Mouse (Mus musculus) brain, embryonic 18.5 days (tissue): ENCODE measurements at regions not wholly inside any gene's neighbourhood (a gene's known extent, or its start where the extent isn't known, plus 50 kb on each side); places are given as distances from the start of the nearest gene placed in this dataset.

Source experiments
- DNase-seq: peaks from one replicate; pipeline ENCODE4 v3.0.0-alpha.2; 2012; ENCODE audit warnings: low read depth, low spot score

DNA sequence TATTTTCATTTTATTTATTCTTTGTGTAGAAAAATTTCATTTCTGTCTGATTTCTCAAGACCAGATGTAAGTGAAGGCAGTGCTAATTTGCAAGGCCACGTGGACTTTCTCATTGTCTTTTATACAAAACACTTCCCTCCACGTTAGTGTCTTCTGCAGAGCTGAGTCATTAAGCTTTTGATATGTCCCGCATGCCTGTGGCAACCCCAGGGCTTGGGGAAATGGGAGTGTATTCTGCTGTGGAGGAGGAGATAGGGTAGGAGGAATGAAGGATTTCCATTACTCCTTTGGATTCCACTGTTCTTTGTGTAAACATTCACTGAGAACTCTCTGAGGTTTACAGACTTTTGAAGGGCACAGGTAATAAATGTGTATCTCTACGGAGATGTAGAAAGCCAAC, 187.7 kb upstream of the Sgcd start:
- no peak for DNase-seq

DNA sequence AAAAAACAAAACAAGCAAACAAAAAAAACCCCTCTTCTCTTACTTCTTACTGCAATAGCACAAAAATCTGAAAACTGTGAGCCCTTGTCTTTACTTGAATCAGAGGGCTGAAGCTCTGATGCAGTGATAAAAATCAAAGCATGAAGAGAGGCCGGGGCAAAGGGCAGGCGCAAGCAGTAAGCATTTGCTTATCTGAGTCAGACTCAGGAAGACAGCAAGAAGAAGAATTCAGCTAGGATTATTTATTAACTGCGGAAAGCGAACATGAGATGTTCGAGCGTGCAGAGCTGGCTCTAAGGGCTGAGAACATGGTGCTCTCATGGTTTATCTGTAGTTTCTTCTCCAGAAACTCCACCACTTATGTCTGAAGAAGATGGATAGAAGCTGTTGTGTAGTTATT, 163.4 kb upstream of the Sgcd start:
- no peak for DNase-seq

DNA sequence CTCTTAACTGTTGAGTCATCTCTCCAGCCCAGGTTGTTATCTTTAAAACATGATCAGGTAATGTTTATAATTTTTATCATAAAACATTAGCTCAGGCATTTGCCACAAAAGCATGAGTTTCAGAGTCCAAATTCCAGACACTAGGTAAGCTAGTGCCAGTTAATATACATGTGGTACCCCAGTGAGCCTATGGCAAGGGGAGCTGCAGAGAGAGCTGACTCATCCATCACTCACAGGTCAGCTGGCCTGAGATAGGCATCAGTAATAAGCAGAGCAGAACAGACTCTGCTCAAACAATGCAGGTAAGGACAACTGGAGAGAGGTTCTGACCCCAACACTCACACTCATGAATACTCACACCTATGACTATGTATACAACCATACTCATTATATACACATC, 144.6 kb upstream of the Sgcd start:
- no peak for DNase-seq

DNA sequence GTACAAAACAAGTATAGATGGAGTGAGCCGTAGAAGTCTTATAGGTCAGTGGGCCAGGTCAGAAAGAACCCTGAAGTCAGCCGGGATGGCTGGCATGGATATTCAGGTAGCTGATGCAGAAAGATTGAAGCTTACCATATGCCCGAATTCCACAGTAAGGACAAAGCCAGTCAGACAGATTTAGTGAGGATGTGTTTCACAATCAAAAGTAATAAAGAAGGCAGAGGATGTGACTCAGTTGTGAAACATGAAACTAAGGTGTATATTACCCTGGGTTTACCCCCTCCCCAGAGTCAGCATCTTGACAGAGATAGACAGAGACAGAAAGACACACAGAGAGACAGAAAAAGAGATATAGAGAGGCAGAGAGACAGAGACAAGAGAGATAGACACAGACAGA, 109.3 kb upstream of the Sgcd start:
- no peak for DNase-seq

DNA sequence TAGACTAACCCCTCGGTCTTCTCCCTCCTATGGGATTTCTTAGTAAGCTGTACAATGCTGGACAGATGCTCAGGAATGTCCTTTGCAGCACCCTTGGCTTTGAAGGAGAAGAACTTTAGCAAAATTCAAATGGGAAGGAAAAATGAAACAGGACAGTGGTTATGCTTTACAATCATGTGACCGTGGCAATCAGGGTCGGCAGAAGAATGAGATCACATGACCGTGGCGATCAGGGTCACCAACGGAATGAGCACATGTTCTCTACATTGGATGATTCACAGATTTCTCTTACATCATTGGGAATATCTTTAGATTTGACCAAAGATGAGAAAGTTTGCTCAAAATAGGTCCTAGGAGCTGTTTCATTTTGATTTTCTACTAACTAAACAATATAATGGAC, 108.7 kb upstream of the Sgcd start:
- no peak for DNase-seq

DNA sequence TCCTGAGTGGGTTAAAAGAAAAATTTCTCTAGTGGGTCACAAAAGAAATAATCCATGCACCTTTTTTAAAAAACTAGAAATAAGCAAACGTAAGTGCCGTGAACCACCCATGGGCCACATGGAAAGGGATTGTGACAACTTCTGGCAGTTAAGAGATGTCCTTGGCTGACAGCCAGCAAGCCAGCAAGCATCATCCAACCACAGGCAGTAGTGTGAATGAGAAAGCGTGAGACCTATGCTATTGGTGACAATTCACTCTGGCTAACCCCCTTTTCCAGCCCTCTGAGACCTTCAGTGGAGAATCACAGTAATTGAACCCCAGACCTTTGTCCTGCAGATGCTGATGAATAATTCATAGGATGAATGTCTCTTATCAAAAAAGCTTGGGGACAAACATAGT, 78.3 kb upstream of the Sgcd start:
- no peak for DNase-seq

DNA sequence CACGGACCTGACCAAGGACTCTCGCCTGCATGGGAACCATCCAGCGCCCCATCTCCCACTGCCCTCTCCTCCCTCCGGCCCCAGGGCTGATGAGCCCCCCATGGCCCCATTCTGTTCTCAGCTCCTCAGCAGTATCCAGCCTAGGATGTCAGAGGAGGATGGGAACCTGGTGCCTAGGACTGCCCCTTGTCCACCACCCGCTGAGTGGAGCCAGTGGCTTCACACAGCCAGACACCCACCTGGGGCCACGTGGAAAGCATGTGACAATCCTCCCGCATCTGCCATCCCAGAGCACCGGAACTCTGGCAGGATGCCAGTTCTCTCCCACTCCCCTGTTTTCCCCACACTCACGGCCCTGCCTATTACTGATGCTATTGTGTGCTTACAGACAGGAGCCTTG, 75.0 kb upstream of the Sgcd start:
- no peak for DNase-seq

DNA sequence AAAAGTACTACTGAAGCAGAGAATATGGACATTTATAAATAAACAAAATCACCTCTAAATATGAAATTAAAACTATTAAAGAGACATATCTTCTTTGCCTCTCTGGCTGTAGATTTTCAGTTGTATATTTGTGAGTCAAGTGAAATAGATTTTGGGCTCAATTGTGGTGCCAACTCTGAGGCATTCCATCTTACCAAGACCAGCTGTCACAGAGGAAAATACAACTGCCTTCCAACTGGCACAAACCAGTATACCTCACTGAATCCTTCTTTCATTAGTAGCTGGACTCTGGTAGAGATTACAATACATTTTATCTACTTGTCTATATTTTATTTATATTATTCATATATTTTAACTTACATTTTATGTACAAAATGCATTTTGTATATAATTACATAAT, 72.7 kb upstream of the Sgcd start:
- DNase-seq = no peak

DNA sequence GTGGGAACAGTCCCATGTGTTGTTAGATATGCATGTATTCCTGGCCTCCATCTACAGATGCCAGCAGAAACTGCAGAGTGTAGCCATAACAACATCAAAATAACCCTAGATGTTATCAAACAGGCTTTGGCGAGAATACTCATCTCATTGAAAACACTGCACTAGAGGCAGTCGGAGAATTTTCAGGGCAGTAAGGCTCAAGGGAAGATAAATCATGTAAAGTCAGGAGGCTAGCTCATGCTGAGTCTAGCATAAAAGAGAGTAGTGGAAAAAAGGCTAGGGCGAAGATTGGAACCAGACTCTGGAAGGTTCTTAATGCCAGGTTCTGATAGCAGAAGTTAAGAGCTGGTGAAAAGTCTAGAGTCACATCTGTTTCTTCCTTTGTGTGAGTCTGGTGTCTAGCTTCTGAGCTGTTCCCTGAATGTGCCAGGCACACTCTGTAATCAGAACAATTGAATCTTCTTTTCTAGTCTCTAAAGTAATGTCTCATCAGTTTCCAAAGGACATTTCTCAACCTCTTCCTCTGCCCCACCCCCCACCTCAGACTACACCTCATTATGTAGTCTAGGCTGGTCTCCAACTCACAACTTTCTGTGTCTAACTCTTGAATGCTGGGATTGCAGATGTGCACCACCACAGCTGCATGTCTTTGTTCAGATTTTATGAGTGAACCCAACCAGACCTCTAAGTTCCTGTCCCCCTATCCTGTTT, 62.5 kb upstream of the Sgcd start:
- DNase-seq = no peak

DNA sequence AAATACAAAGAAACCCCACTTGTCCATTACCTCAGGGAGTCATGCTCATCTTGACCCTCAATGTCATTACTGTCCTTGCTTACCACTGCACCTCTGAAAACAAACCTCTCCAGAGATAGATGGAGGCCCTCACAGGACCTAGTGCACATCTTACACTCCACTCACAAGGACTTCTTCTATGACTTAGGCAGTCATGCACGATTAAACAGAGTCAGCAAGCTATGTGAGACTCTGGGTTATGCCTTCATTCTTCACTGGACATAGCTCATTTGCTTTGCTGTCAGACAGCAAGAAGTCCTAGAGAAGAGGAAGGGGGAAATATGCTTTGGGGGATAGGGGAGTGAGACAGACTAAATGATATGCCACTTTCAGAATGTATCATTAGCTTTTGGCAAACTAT, 59.5 kb upstream of the Sgcd start:
- no peak for DNase-seq
